Mouse (Mus musculus) kidney, adult 2 months (tissue): ENCODE data around the gene Acacb. TPM values are rescaled to one million over a fixed set of nuclear protein-coding genes. Genes with fewer than 3 reads are reported as not detected.

Source experiments
- DNase-seq: peaks from one replicate; pipeline ENCODE4 v3.0.0; 2021
- H3K27ac ChIP-seq: fragments of 200-500 bp; 2 replicates; pipeline ENCODE4 v1.5.1; 2012; ENCODE audit warnings: low read depth, low read length, control low read depth, inconsistent platforms; ENCODE audit not compliant: insufficient read depth
- H3K27me3 ChIP-seq: fragments of 200-500 bp; replicated peaks from 2 replicates; pipeline ENCODE4 v1.6.1; 2012; ENCODE audit warnings: mild to moderate bottlenecking, moderate library complexity, low read length, inconsistent platforms; ENCODE audit not compliant: control insufficient read depth, insufficient read depth
- H3K36me3 ChIP-seq: fragments of 200-500 bp; 2 replicates; pipeline ENCODE4 v1.6.1; 2012; ENCODE audit warnings: mild to moderate bottlenecking, moderate library complexity, low read length, inconsistent platforms; ENCODE audit not compliant: control insufficient read depth, insufficient read depth
- H3K4me1 ChIP-seq: fragments of 200-500 bp; 2 replicates; pipeline ENCODE4 v1.6.1; 2011; ENCODE audit warnings: low read length; ENCODE audit not compliant: control insufficient read depth, insufficient read depth
- H3K4me3 ChIP-seq: fragments of 200-500 bp; 2 replicates; pipeline ENCODE4 v1.5.1; 2011; ENCODE audit warnings: mild to moderate bottlenecking, low read depth, low read length, control low read depth; ENCODE audit not compliant: insufficient read depth
- CTCF ChIP-seq: fragments of 200-500 bp; conservative IDR thresholded peaks from 2 replicates; pipeline ENCODE4 v1.5.1; 2011; ENCODE audit warnings: low read depth, mild to moderate bottlenecking, control low read depth, low read length, moderate library complexity, mixed read lengths; ENCODE audit not compliant: insufficient read depth, insufficient read length
- POLR2A ChIP-seq: fragments of 200-500 bp; IDR thresholded peaks from one replicate; pipeline ENCODE4 v1.6.1; 2011; ENCODE audit warnings: low read depth, low read length, control low read depth
- WGBS: fragments of 180-500 bp; shearing (Covaris S2); methylation state at CpG from one replicate; pipeline ENCODE4 v1.1.7; 2018; 5-methylcytosine and 5-hydroxymethylcytosine counted together
- polyA plus RNA-seq: library from polyadenylated mRNA; depleted of rRNA; stranded (reverse); fragments of >200 nt; gene quantifications from 2 replicates; pipeline ENCODE4 v1.2.3, GENCODE M21; 2012

Gene Acacb
- polyA plus RNA-seq, 1 experiment = 34.5 TPM

DNA sequence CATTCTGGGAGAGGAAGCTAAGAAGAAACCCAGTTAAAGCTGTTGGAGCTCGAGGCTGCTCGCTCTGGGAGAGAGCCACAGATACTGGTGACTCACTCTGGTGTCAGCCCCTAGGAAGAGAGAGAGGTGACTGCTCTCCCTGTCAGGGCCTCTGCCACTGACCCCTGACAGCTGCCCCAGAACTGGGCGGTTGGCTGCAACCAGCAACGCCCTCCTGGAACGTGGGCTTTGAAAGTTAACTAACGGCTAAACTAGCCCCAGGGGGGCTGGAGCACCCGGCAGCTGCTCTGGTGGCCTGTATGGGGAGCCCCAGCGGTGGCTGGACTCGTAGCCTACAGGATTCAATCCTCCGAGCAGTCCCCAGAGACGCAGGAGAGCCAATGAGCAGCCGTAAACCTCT lies 123.6 kb downstream of the Acacb start:
- 24% methylated on average over 12 of the region's 12 CpGs for WGBS
- no peaks in the 10 kb centered on the region for H3K36me3 ChIP-seq
- H3K27ac ChIP-seq = no peak overlapping the region
- no peak for DNase-seq
- TF ChIP-seq POLR2A (no peak), CTCF (no peak)
- no peak overlapping the region for H3K4me3 ChIP-seq
- H3K4me1 ChIP-seq = no peaks in the 10 kb centered on the region
- no peaks in the 10 kb centered on the region for H3K27me3 ChIP-seq

DNA sequence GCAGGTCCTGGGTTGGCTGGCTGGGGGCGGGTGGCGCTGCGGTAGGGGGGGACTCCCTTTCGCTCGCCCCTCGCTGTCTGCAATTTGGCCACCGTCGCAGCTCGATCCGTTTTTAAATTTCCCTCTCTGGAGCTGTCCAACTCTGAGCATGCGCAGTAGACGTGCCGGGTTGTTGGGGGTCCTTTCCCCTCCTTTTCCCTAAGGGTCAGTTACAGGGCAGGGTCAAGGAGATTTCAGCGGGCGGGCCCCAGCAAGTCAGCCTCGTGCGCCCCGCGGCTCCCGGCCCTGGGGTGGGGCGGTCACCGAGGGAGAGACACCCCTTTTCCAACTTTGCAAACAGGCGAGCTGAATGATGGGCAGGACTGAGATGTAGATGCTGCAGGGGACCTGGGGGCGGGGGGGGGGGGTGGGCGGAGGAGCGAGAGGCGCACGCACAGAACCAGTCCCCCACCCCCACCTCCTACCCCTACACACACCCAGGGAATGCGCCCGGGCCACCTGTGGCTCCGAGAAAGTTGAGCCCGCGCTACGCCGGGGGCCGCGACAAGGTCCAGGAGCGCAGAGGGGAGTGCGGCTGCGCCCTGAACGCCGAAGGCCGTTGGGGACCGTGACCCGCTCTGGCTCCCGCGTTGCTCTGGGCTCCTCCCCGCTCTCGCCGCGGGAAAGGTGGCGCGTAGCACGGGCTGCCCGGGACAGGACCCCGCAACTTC lies 127.5 kb downstream of the Acacb start, which contains the start of gene Foxn4:
Gene Foxn4, minus strand, starts transcription at position 115 of the 710 bp plus-strand sequence.
- no peak for TF ChIP-seq CTCF
- no peak for TF ChIP-seq POLR2A
- Histone ChIP-seq H3K27ac (no peak within 1 kb of the TSS), H3K27me3 (no peaks in the 10 kb centered on the region), H3K4me1 (no peaks in the 10 kb centered on the region), H3K4me3 (no peak within 1 kb of the TSS), H3K36me3 (no peaks in the 10 kb centered on the region)
- DNase-seq = no peak
- WGBS = under 1% methylated on average over 52 of the region's 56 CpGs

DNA sequence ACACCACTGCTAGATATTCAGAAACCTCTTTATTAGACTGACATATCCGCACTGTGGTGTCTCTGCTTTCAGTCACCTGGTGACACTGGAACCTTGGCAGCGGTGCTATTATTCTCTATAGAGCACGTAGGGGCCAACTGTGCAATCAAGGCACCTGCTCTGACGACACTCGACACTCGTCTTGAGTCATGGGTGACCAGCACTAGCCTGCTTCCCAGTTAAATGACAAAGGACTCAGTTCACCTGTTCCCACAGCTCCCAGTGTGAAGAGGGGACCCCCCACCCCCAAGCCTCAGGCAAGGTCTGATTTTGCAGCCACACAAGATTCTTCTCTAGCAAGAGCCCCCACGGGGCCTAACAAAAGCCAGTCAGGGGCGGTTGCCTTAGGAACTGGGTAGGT lies 129.0 kb downstream of the Acacb start:
- Histone ChIP-seq H3K36me3 (no peaks in the 10 kb centered on the region), H3K4me3 (no peak overlapping the region), H3K27me3 (no peaks in the 10 kb centered on the region), H3K4me1 (no peaks in the 10 kb centered on the region), H3K27ac (no peak overlapping the region)
- WGBS = 32% methylated on average over 8 of the region's 8 CpGs
- TF ChIP-seq CTCF (no peak), POLR2A (no peak)
- DNase-seq = no peak

DNA sequence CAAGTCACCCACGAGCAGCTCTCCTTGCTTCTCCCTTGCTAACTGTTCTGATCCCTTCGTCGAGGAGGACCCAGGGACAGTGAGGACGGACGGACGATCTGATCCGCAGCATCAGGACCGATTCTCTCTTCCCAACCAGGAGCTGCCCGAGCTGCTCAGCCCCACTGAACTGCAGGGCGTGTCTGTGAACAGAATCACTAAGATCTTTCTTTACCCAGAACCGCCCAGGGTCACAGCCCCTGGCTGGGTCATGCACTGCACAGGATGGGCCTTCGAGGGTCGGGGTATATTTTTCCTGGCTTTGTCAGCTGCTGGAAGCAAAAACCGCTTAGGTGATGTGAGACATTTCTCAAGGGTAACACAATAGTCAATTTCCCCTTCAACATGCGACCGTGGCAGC lies 129.7 kb downstream of the Acacb start:
- no peaks in the 10 kb centered on the region for H3K27me3 ChIP-seq
- WGBS = 25% methylated on average over 16 of the region's 16 CpGs
- no peaks in the 10 kb centered on the region for H3K4me1 ChIP-seq
- no peaks in the 10 kb centered on the region for H3K36me3 ChIP-seq
- H3K4me3 ChIP-seq = no peak overlapping the region
- no peak for DNase-seq
- H3K27ac ChIP-seq = no peak overlapping the region
- TF ChIP-seq POLR2A (no peak), CTCF (no peak)

DNA sequence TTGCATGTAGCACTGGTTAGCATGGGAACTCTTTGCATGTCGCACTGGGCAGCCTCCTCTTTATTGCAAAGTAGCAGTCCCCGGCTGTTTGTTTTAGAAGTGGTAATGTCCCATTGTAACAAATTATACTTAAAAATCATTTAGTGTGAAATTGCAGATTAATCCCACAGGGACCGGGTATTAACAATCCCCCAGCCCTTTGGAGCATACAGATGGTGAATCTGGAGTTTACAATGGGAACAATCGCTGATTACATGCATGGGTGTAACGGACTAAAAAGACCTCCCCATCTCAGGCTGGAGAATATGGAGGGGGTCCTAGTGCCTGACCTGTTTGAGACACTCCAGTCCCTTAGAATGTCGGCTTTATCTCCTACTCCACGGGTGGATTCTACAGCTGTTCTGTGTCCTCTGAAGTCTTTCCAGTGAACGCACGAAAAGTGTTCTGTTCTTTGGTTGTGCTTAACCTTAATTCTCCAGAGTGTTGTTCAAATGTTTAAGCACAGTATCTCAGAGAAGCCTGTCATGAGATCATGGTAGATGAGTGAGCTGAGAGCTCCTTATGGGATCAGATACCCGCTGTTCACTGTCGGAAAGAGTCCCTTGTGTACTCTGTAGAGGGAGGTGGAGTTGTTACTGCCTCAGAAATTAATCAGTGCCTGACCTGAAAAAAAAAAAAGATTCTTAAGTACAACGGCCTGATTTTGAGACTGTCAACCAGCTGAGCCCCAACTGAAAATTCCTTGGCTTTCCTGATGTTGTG lies 133.2 kb downstream of the Acacb start:
- TF ChIP-seq CTCF (no peak), POLR2A (no peak)
- Histone ChIP-seq H3K27me3 (no peaks in the 10 kb centered on the region), H3K36me3 (no peaks in the 10 kb centered on the region), H3K4me1 (no peaks in the 10 kb centered on the region), H3K4me3 (no peak overlapping the region), H3K27ac (no peak overlapping the region)
- WGBS = 50% methylated on average over 12 of the region's 12 CpGs
- no peak for DNase-seq

DNA sequence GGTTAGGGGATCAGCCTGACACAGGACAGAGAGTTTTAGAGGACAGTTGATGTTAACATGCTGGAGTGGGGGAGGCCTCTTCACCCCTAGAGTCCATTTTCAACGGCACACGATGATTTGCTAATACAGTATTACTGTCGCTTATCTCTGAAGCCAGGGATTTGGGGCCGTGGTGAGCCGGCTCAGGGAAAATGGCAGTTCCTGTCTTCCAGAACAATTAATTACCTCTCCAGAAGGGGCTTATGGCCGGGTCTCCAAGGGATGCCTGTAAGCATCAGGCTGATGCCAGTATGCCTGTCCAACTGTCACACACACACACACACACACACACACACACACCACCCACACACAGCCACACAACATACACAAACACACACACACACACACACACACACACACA lies 136.0 kb downstream of the Acacb start:
- no peak for DNase-seq
- no peak for TF ChIP-seq CTCF
- no peak for TF ChIP-seq POLR2A
- no peak overlapping the region for H3K4me3 ChIP-seq
- WGBS = 51% methylated on average over 6 of the region's 6 CpGs
- no peak overlapping the region for H3K27ac ChIP-seq
- no peaks in the 10 kb centered on the region for H3K27me3 ChIP-seq
- no peaks in the 10 kb centered on the region for H3K36me3 ChIP-seq
- H3K4me1 ChIP-seq = no peaks in the 10 kb centered on the region
